Mouse (Mus musculus) ES-Bruce4 (cell line): ENCODE data around the gene 9430015G10Rik. TPM values are rescaled to one million over a fixed set of nuclear protein-coding genes. Genes with fewer than 3 reads are reported as not detected.
A peak's percentile ranks its signal among the peaks of the same experiment; 100 is the strongest.

Source experiments
- H3K27ac ChIP-seq: 2 replicates; pipeline ENCODE4 v1.5.1; 2012; ENCODE audit warnings: low read length, inconsistent platforms; ENCODE audit not compliant: insufficient read depth
- H3K27me3 ChIP-seq: 2 replicates; pipeline ENCODE4 v1.6.1; 2012; ENCODE audit warnings: mild to moderate bottlenecking, low read length, inconsistent platforms; ENCODE audit not compliant: control insufficient read depth, poor library complexity, insufficient read depth, severe bottlenecking
- H3K36me3 ChIP-seq: 2 replicates; pipeline ENCODE4 v1.6.1; 2012; ENCODE audit warnings: inconsistent platforms, mild to moderate bottlenecking, low read length, moderate library complexity; ENCODE audit not compliant: control insufficient read depth, poor library complexity, insufficient read depth, severe bottlenecking
- H3K4me1 ChIP-seq: one replicate; pipeline ENCODE4 v1.8.1; 2011; ENCODE audit warnings: low read length; ENCODE audit not compliant: control insufficient read depth, insufficient read depth
- H3K4me3 ChIP-seq: 2 replicates; pipeline ENCODE4 v1.5.1; 2011; ENCODE audit warnings: low read depth, mild to moderate bottlenecking, low read length
- H3K9ac ChIP-seq: 2 replicates; pipeline ENCODE4 v1.6.1; 2012; ENCODE audit warnings: low read depth, mild to moderate bottlenecking, inconsistent platforms; ENCODE audit not compliant: poor library complexity, severe bottlenecking
- H3K9me3 ChIP-seq: replicated peaks from 2 replicates; pipeline ENCODE4 v1.6.1; 2012; ENCODE audit warnings: mild to moderate bottlenecking, low read length, inconsistent platforms; ENCODE audit not compliant: control insufficient read depth, poor library complexity, insufficient read depth, severe bottlenecking
- CTCF ChIP-seq: IDR thresholded peaks from one replicate; pipeline ENCODE4 v1.8.1; 2011; ENCODE audit warnings: low read depth, low read length
- EP300 ChIP-seq: IDR thresholded peaks from 2 replicates; pipeline ENCODE4 v1.6.1; 2011; ENCODE audit warnings: low read depth, low read length; ENCODE audit not compliant: insufficient read depth
- POLR2A ChIP-seq: IDR thresholded peaks from one replicate; pipeline ENCODE4 v1.8.1; 2011; ENCODE audit warnings: low read length; ENCODE audit not compliant: insufficient read depth
- polyA plus RNA-seq: library from polyadenylated mRNA; stranded (reverse); fragments of >200 nt; gene quantifications from 2 replicates; pipeline ENCODE4 v1.2.4, GENCODE M21; 2011; ENCODE audit warnings: low read depth; ENCODE audit not compliant: missing spikeins, insufficient read depth, insufficient read length

9430015G10Rik gene
- polyA plus RNA-seq, 1 experiment, result 39.7 TPM

GRCm38 (mm10) chr4:156103342-156103741 lies 6.4 kb upstream of the 9430015G10Rik start:
- Histone ChIP-seq H3K27ac (no peak overlapping the region), H3K9me3 (no peaks in the 10 kb centered on the region), H3K9ac (no peak overlapping the region), H3K4me1 (no peaks in the 10 kb centered on the region), H3K4me3 (no peak overlapping the region), H3K27me3 (no peaks in the 10 kb centered on the region), H3K36me3 (no peaks in the 10 kb centered on the region)
- TF ChIP-seq CTCF, result no peak
- no peak for TF ChIP-seq EP300
- no peak for TF ChIP-seq POLR2A

GRCm38 (mm10) chr4:156108606-156109546 lies 906 bp upstream of the 9430015G10Rik start:
- peak overlapping the region; percentile 37 for H3K27ac ChIP-seq
- no peaks in the 10 kb centered on the region for H3K36me3 ChIP-seq
- H3K27me3 ChIP-seq, result no peaks in the 10 kb centered on the region
- TF ChIP-seq CTCF, result no peak
- no peak for TF ChIP-seq EP300
- TF ChIP-seq POLR2A, result no peak
- H3K4me1 ChIP-seq, result no peaks in the 10 kb centered on the region
- peak overlapping the region; percentile 60 for H3K9ac ChIP-seq
- H3K4me3 ChIP-seq, result peak overlapping the region; percentile 79
- H3K9me3 ChIP-seq, result no peaks in the 10 kb centered on the region

GRCm38 (mm10) chr4:156124077-156124476 lies 14.3 kb downstream of the 9430015G10Rik start:
- TF ChIP-seq CTCF (no peak), POLR2A (no peak), EP300 (no peak)
- H3K9me3 ChIP-seq, result peaks cover 25% of the 10 kb centered on the region
- H3K4me3 ChIP-seq, result no peak overlapping the region
- no peaks in the 10 kb centered on the region for H3K4me1 ChIP-seq
- H3K27me3 ChIP-seq, result no peaks in the 10 kb centered on the region
- no peak overlapping the region for H3K9ac ChIP-seq
- peaks cover 57% of the 10 kb centered on the region for H3K36me3 ChIP-seq
- no peak overlapping the region for H3K27ac ChIP-seq

GRCm38 (mm10) chr4:156125393-156125792 lies 15.6 kb downstream of the 9430015G10Rik start:
- H3K4me3 ChIP-seq, result no peak overlapping the region
- no peak for TF ChIP-seq EP300
- no peak for TF ChIP-seq POLR2A
- TF ChIP-seq CTCF, result no peak
- H3K36me3 ChIP-seq, result peaks cover 44% of the 10 kb centered on the region
- no peak overlapping the region for H3K27ac ChIP-seq
- no peak overlapping the region for H3K9ac ChIP-seq
- peaks cover 25% of the 10 kb centered on the region for H3K9me3 ChIP-seq
- no peaks in the 10 kb centered on the region for H3K27me3 ChIP-seq
- no peaks in the 10 kb centered on the region for H3K4me1 ChIP-seq

GRCm38 (mm10) chr4:156126841-156127240 lies 17.1 kb downstream of the 9430015G10Rik start:
- Histone ChIP-seq H3K4me1 (no peaks in the 10 kb centered on the region), H3K27ac (peak overlapping the region; percentile 17; the same call in 1 of the 2 replicates), H3K9ac (no peak overlapping the region), H3K27me3 (no peaks in the 10 kb centered on the region), H3K4me3 (no peak overlapping the region), H3K9me3 (peaks cover 25% of the 10 kb centered on the region), H3K36me3 (peaks cover 32% of the 10 kb centered on the region)
- no peak for TF ChIP-seq EP300
- no peak for TF ChIP-seq CTCF
- no peak for TF ChIP-seq POLR2A

- Histone ChIP-seq H3K27ac (no peak overlapping the region), H3K9ac (no peak overlapping the region), H3K27me3 (no peaks in the 10 kb centered on the region), H3K4me3 (no peak overlapping the region), H3K36me3 (peaks cover 22% of the 10 kb centered on the region), H3K4me1 (no peaks in the 10 kb centered on the region), H3K9me3 (peaks cover 25% of the 10 kb centered on the region)
- TF ChIP-seq CTCF (no peak), EP300 (no peak), POLR2A (no peak)
These were observed 19.0 kb downstream of the 9430015G10Rik start for GRCm38 (mm10) chr4:156128746-156129145.
